Mouse (Mus musculus) liver, postnatal 0 days (tissue): Measurements from ENCODE around the gene Dcbld2. TPM values are rescaled to one million over a fixed set of nuclear protein-coding genes. Genes with fewer than 3 reads are reported as not detected.

ENCODE experiments used
- ATAC-seq: fragments of 200-750 bp; cut with Nextera tagmentation; 2 replicates; pipeline ENCODE4 v1.8.0; 2017; ENCODE audit warnings: mild to moderate bottlenecking, moderate library complexity
- DNase-seq: peaks from one replicate; pipeline ENCODE4 v3.0.0-alpha.2; 2016
- H3K27ac ChIP-seq: fragments of 300-500 bp; sonication (generic); 2 replicates; pipeline ENCODE4 v1.5.1; 2014; ENCODE audit warnings: antibody characterized with exemption, moderate library complexity, mild to moderate bottlenecking, low read depth
- H3K27me3 ChIP-seq: fragments of 300-500 bp; sonication (generic); 2 replicates; pipeline ENCODE4 v1.6.1; 2014; ENCODE audit warnings: low read length, control low read depth, mixed read lengths; ENCODE audit not compliant: insufficient read depth
- H3K36me3 ChIP-seq: fragments of 300-500 bp; sonication (generic); replicated peaks from 2 replicates; pipeline ENCODE4 v1.6.1; 2014; ENCODE audit warnings: mild to moderate bottlenecking, control low read depth, low read length, moderate library complexity, mixed read lengths; ENCODE audit not compliant: insufficient read depth
- H3K4me1 ChIP-seq: fragments of 300-500 bp; sonication (generic); 2 replicates; pipeline ENCODE4 v1.6.1; 2014; ENCODE audit warnings: antibody characterized with exemption, mild to moderate bottlenecking, control low read depth; ENCODE audit not compliant: insufficient read depth
- H3K4me2 ChIP-seq: fragments of 300-500 bp; sonication (generic); 2 replicates; pipeline ENCODE4 v1.6.1; 2014; ENCODE audit warnings: low read depth, mild to moderate bottlenecking, low read length, moderate library complexity, mixed read lengths
- H3K4me3 ChIP-seq: fragments of 300-500 bp; sonication (generic); 2 replicates; pipeline ENCODE4 v1.5.1; 2014; ENCODE audit warnings: low read depth, low read length
- H3K9ac ChIP-seq: fragments of 300-500 bp; sonication (generic); replicated peaks from 2 replicates; pipeline ENCODE4 v1.6.1; 2014; ENCODE audit warnings: mild to moderate bottlenecking, moderate library complexity
- H3K9me3 ChIP-seq: fragments of 300-500 bp; sonication (generic); 2 replicates; pipeline ENCODE4 v1.6.1; 2016; ENCODE audit warnings: mild to moderate bottlenecking, control low read depth, low read length, mixed read lengths
- CTCF ChIP-seq: sonication (generic); IDR thresholded peaks from 2 replicates; pipeline ENCODE4 v1.5.1; 2016; ENCODE audit warnings: antibody characterized with exemption, low read depth
- EP300 ChIP-seq: IDR thresholded peaks from 2 replicates; pipeline ENCODE4 v1.6.1; 2016; ENCODE audit warnings: antibody characterized with exemption, low read depth, mild to moderate bottlenecking
- WGBS: fragments of 180-500 bp; shearing (Covaris S2); extraction: QIAGEN DNeasy Blood & Tissue Kit; methylation state at CpG from one replicate; pipeline ENCODE4 v1.1.7; 2014; ENCODE audit not compliant: insufficient replicate concordance; 5-methylcytosine and 5-hydroxymethylcytosine counted together
- polyA plus RNA-seq: library from polyadenylated mRNA; unstranded; fragments of >200 nt; fragmentation: Nextera tagmentation; extraction: Ambion mirVana; gene quantifications from 2 replicates; pipeline ENCODE4 v1.2.1, GENCODE M21; 2015

The Dcbld2 gene
- polyA plus RNA-seq, 1 experiment from 2014 or later: 0.31 TPM

GRCm38 (mm10) chr16:58474875-58475274 lies 66.6 kb downstream of the Dcbld2 start:
- DNase-seq (no peak), ATAC-seq (no peak)
- peaks cover 7% of the 10 kb centered on the region; the same call in 1 of the 2 replicates for H3K4me1 ChIP-seq
- no peak overlapping the region for H3K4me2 ChIP-seq
- H3K27ac ChIP-seq: no peak overlapping the region
- 51% methylated on average over 3 of the region's 3 CpGs for WGBS
- TF ChIP-seq CTCF (no peak), EP300 (no peak)
- no peaks in the 10 kb centered on the region for H3K27me3 ChIP-seq
- no peak overlapping the region for H3K9ac ChIP-seq
- H3K36me3 ChIP-seq: peaks cover 11% of the 10 kb centered on the region; the same call in 1 of the 2 replicates
- no peaks in the 10 kb centered on the region for H3K9me3 ChIP-seq
- no peak overlapping the region for H3K4me3 ChIP-seq

DNA sequence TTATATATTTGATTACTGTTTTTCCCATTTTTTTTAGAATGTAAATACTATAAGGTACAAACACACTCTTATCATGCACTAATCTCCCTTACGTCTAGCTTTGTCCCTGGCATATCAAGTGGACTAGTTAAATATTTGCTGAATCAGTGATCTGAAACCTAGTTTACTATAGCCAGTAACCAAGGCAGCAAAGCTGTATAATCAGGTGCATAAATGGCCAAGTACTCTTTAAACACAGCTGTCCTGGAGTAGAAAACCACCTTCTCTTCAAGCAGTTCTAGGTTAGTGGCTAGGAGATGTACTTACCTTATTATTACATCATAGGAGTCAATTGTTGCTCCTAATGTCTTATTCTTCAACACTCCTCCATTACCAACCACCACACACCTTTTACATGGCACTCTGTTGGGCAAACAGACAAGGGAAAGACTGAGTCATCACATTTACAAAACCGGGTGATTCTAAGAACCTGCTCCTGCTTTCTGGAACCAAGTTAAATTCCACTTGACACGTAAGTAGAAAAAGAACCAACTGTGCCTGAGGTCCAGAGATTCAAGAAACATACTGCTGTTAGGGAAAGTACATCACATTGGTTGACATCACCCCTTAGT lies 67.4 kb downstream of the Dcbld2 start:
- peaks cover 11% of the 10 kb centered on the region; the same call in 1 of the 2 replicates for H3K36me3 ChIP-seq
- WGBS: 67% methylated on average over 3 of the region's 3 CpGs

DNA sequence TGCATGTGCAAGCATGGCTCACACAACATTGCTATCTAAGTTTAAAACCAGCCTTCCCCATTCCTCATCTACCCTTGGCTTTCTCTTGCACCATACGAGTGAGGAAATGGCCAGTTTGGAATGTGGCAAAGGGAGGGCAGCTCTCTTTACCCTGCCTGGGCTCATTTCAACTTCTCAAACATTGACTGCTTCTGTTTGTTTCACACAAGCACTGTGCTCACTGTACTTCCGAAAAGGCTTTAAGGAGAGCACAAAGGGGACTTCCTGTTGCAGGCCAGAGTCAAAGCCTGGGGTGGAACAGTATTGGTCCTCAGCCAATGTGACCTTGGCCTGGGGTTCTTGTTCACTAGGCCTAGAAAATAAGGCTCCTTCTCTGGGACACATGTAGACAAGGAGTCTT lies 68.1 kb downstream of the Dcbld2 start:
- no peak for DNase-seq
- no peak for TF ChIP-seq CTCF
- TF ChIP-seq EP300: no peak
- no peak overlapping the region for H3K4me3 ChIP-seq
- H3K27me3 ChIP-seq: no peaks in the 10 kb centered on the region
- ATAC-seq: peak; percentile 27; the same call in 1 of the 2 replicates
- no peak overlapping the region for H3K9ac ChIP-seq
- peaks cover 11% of the 10 kb centered on the region; the same call in 1 of the 2 replicates for H3K36me3 ChIP-seq
- WGBS: 37% methylated on average over 2 of the region's 2 CpGs
- peaks cover 11% of the 10 kb centered on the region; the same call in 1 of the 2 replicates for H3K4me1 ChIP-seq
- H3K4me2 ChIP-seq: no peak overlapping the region
- H3K27ac ChIP-seq: no peak overlapping the region
- no peaks in the 10 kb centered on the region for H3K9me3 ChIP-seq

More for the DNA sequence above, 67.4 kb downstream of the Dcbld2 start:
- TF ChIP-seq CTCF: no peak
- TF ChIP-seq EP300: no peak
- no peak overlapping the region for H3K27ac ChIP-seq
- no peak overlapping the region for H3K4me2 ChIP-seq
- ATAC-seq (no peak), DNase-seq (no peak)
- H3K9ac ChIP-seq: no peak overlapping the region
- H3K4me3 ChIP-seq: no peak overlapping the region
- no peaks in the 10 kb centered on the region for H3K27me3 ChIP-seq
- no peaks in the 10 kb centered on the region for H3K9me3 ChIP-seq
- H3K4me1 ChIP-seq: peaks cover 8% of the 10 kb centered on the region; the same call in 1 of the 2 replicates

DNA sequence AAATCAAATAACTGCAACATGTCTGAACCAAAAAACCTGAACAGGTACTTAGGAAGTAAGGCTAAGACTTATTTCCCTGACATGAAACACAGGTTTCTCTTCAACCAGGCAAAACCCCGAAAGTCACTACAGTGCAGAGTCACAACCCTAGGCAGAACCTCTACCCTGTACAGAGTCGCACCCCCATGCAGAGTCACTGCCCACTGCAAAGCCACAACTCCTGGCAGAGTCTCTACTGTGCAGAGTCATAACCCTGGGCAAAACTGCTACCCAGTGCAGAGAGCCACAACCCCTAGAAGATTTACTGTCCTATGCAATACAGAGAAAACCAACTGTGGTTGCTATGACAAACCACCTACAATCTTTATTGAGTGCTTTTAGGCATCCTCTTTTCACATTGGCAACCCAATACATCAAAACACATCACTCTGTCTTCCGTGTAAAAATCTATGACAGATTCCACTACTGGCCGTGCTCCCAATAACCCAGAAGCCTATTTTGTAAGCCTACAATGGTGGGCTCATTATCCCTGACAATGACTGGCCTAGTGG lies 71.7 kb downstream of the Dcbld2 start:
- TF ChIP-seq CTCF (no peak), EP300 (no peak)
- Histone ChIP-seq H3K27ac (no peak overlapping the region), H3K9ac (no peak overlapping the region), H3K4me2 (no peak overlapping the region), H3K9me3 (no peaks in the 10 kb centered on the region), H3K4me1 (peaks cover 19% of the 10 kb centered on the region), H3K36me3 (peaks cover 9% of the 10 kb centered on the region; the same call in 1 of the 2 replicates), H3K27me3 (no peaks in the 10 kb centered on the region), H3K4me3 (no peak overlapping the region)
- ATAC-seq (no peak), DNase-seq (no peak)
- 71% methylated on average over 4 of the region's 4 CpGs for WGBS

DNA sequence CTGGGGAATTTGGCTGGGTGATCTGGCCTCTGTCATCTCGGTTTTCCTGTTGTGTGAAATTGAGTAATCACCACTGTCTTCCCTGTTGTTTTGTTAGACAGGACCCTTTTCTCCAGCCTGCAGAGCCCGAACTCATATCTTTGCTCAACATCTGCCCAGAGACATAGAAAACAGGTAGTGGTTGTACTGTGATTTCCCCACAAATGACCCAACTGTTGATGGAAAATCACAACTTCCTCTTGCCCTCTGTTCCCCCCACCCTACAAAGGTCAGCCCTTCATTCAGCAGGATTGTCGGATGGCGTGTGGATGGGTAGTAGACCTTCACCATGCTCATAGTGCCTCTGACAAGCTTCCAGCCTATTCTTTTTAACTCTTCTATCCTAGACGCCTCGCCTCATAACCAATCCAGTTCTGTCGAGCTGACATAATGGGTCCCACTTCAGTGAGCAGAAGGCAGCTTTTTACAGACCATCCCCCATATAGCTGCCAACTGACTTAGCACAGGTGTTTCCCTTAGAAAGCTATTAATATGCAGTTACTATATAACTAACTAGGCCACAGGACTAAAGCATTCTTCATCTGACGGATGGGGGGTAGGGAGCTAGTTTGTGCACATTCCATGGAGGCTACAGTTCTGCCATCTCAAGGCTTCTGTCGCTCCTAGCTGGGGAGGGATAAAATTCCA lies 73.1 kb downstream of the Dcbld2 start:
- 47% methylated on average over 9 of the region's 9 CpGs for WGBS
- peak overlapping the region; percentile 3; the same call in 1 of the 2 replicates for H3K4me2 ChIP-seq
- DNase-seq (no peak), ATAC-seq (peak; percentile 52)
- TF ChIP-seq CTCF (0 out of 2 replicates have a peak, but pooled peaks have one; percentile 22), EP300 (peak; percentile 55; the same call in 1 of the 2 replicates)
- peaks cover 16% of the 10 kb centered on the region for H3K4me1 ChIP-seq
- H3K9me3 ChIP-seq: no peaks in the 10 kb centered on the region
- H3K36me3 ChIP-seq: peaks cover 9% of the 10 kb centered on the region; the same call in 1 of the 2 replicates
- H3K27ac ChIP-seq: peak overlapping the region; percentile 71
- no peak overlapping the region for H3K4me3 ChIP-seq
- no peak overlapping the region for H3K9ac ChIP-seq
- no peaks in the 10 kb centered on the region for H3K27me3 ChIP-seq

DNA sequence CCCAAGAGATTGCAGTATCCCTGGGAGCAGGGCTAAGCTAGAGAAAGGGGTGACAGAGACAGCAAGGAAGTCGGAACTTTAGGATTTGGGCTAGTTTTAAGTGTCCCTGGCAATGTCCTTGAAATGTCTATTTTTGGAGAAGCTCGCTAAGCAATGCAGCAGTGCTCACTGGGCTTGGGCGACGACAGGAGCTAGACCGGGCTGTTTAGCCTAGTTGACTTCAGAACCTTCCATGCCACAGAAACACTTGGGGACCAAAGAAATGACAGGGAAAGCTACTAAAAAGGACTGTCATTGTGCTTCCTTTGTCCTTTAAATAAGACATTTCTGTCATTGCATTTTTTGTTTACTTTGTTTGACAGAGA lies 73.6 kb downstream of the Dcbld2 start:
- H3K27me3 ChIP-seq: no peaks in the 10 kb centered on the region
- ATAC-seq: no peak
- no peak overlapping the region for H3K9ac ChIP-seq
- H3K36me3 ChIP-seq: peaks cover 9% of the 10 kb centered on the region; the same call in 1 of the 2 replicates
- H3K4me2 ChIP-seq: peak overlapping the region; percentile 3; the same call in 1 of the 2 replicates
- H3K4me3 ChIP-seq: no peak overlapping the region
- no peak for DNase-seq
- TF ChIP-seq EP300: no peak
- no peak for TF ChIP-seq CTCF
- H3K9me3 ChIP-seq: no peaks in the 10 kb centered on the region
- peaks cover 14% of the 10 kb centered on the region for H3K4me1 ChIP-seq
- H3K27ac ChIP-seq: peak overlapping the region; percentile 71
- 45% methylated on average over 5 of the region's 5 CpGs for WGBS
